Mouse (Mus musculus) small intestine, adult 2 months (tissue): ENCODE results near the gene C5ar2.

Source experiments
- CTCF ChIP-seq: fragments of 200-500 bp; IDR thresholded peaks from 2 replicates; pipeline ENCODE4 v1.5.1; 2012; ENCODE audit warnings: low read depth, mild to moderate bottlenecking, control low read depth, inconsistent platforms, low read length, moderate library complexity, mixed read lengths; ENCODE audit not compliant: insufficient replicate concordance, insufficient read length; ENCODE audit errors: extremely low read depth
- POLR2A ChIP-seq: fragments of 200-500 bp; IDR thresholded peaks from 2 replicates; pipeline ENCODE4 v1.6.1; 2012; ENCODE audit warnings: low read depth, mild to moderate bottlenecking, control low read depth, inconsistent platforms, low read length, moderate library complexity

DNA sequence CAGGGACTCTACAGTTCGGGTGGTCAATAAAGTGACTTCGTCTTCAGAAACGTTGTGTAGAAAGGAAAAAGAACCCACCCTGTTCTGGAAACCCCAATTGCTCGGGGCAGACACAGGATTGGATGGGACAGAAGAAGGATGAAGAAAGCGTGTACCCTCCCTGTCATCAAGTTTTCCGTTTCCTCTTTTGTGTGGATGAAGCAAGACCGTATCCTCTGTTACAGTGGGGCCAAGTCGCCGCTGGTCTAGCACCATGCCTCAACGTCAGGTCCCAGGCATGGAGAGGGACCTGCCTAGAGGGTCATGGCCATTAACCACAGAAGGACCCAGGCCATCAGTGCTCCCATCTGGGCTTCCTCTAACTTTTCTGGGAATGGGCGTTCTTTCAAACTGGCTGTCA lies 13.9 kb upstream of the C5ar2 start:
- TF ChIP-seq POLR2A (no peak), CTCF (no peak)
